Mouse (Mus musculus): ENCODE results near the gene Prpsap2. TPM values are rescaled to one million over a fixed set of nuclear protein-coding genes. Genes with fewer than 3 reads are reported as not detected.

Gene Prpsap2
- 55.6 TPM for polyA plus RNA-seq (2014; fragmentation: Illumina TruSeq; extraction: RNeasy Lipid Tissue Mini Kit (QIAGEN cat#74804); ENCODE audit: low read depth, low replicate concordance)

DNA sequence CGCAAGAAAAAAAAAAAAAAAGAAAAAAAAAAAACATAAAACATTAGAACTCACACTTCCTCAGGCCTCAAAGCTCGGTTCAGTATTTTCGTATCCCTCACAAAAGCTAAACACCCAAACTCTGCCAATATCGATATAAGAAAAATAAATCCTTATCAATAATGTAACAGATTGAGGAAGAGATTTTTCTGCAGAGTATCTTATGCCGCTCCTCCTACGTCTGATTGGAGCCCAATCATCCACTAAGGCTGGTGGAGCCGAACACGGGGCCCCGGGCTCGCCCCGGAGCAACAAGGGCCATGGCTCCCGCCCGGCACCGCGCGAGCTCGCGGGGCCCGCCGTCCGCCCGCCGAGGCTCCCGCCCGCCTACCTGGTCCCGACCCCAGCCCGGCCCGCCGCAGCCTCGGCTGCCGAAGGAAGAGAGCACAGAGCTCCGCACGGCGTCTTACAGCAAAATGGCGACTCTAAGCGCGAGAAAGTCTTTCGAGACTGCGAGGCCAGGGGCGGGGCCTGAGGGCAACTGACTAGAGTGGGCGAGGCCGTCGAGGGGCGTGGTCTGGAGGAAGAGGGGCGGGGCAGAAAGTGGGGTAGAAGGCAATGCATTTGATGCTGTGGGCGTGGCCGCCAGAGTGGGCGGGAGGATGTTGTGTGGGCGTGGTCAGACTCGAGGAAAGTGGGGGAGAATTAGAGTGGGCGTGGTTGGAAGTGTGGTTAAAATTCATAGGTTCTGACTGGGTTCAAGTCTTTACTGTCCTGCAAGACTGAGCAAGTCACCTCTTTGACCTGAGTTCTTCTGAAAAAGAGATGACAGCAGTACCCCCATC, at the start of gene Prpsap2:
Gene Prpsap2 (minus strand): TSS at position 505 of the 824 bp plus-strand sequence.

DNA sequence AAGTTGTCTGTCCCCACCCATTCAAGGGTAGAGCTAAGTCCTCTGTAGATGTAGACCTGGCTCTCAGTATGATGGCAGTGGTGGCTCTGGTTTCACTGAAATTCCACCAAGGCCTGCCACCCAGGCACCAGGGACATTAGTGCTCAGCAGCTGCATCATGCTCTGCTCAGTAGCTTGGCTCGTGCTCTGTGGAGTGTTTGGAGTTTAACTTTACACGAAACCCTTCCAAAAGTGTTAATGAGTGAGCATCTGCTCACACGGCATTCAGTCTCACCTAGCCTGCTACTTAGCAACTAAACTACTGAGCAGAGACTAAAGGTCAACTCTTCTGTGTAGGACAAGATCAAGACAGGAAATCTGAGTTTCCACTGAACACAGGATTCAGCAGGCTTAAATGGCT, 41.3 kb downstream of the Prpsap2 start, which contains the start of gene Slc5a10:
Gene Slc5a10 (minus strand): TSS at position 191 of the 400 bp plus-strand sequence.

DNA sequence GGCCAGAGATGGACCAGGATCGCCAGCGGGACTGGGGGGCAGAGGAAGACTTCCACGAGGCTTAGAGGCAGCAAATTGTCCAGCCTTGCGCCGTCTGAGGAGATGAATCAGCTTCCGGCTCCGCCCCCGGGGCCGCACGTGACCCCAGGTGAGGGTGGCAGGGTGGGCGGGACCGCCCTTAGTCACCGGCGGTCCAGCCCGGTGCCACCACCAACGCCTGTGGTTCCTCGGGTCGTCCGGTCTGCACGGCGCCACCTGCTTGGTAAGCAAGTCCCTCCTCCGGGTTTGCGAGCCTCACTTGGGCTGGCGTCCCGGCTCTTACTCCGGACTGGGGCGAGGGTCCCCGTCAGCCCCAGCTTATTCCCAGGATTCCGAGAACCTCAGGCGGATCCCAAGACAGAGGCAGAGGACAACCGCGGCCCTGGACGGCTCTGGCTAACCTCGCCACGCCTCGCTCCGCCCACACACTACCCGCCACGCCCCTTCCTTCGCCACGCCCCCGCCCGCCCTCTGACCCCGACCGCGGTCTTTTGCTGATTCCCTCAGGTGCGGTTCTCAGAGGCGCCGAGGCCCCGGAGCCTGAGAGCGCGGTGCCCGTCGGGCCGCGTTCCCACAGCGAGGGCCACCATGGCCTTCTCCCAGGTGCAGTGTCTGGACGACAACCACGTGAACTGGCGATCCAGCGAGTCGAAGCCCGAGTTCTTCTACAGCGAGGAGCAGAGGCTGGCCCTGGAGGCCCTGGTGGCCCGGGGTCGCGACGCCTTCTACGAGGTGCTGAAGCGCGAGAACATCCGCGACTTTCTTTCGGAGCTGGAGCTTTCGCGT, 77.8 kb downstream of the Prpsap2 start, which contains the start of gene Fam83g:
Gene Fam83g (plus strand): TSS at position 185 of the 825 bp plus-strand sequence.

Other genes starting within 250 kb of the Prpsap2 start
- gene Epn2, start 182.4 kb downstream of the Prpsap2 start, polyA plus RNA-seq (2014; fragmentation: Illumina TruSeq; extraction: RNeasy Lipid Tissue Mini Kit (QIAGEN cat#74804); ENCODE audit: low read depth, low replicate concordance) = 14.9 TPM
- gene Grap, start 108.8 kb downstream of the Prpsap2 start, polyA plus RNA-seq (2014; fragmentation: Illumina TruSeq; extraction: RNeasy Lipid Tissue Mini Kit (QIAGEN cat#74804); ENCODE audit: low read depth, low replicate concordance) = 0.54 TPM
- 1.1 TPM for gene Fam83g, start 78.0 kb downstream of the Prpsap2 start, polyA plus RNA-seq (2014; fragmentation: Illumina TruSeq; extraction: RNeasy Lipid Tissue Mini Kit (QIAGEN cat#74804); ENCODE audit: low read depth, low replicate concordance)
- gene Slc5a10, start 41.3 kb downstream of the Prpsap2 start, polyA plus RNA-seq (2014; fragmentation: Illumina TruSeq; extraction: RNeasy Lipid Tissue Mini Kit (QIAGEN cat#74804); ENCODE audit: low read depth, low replicate concordance) = not detected
- 30.4 TPM for gene Ulk2, start 93.0 kb upstream of the Prpsap2 start, polyA plus RNA-seq (2014; fragmentation: Illumina TruSeq; extraction: RNeasy Lipid Tissue Mini Kit (QIAGEN cat#74804); ENCODE audit: low read depth, low replicate concordance)
- gene Akap10, start 168.2 kb upstream of the Prpsap2 start, polyA plus RNA-seq (2014; fragmentation: Illumina TruSeq; extraction: RNeasy Lipid Tissue Mini Kit (QIAGEN cat#74804); ENCODE audit: low read depth, low replicate concordance) = 41.2 TPM
- 23.3 TPM for gene Specc1, start 194.7 kb upstream of the Prpsap2 start, polyA plus RNA-seq (2014; fragmentation: Illumina TruSeq; extraction: RNeasy Lipid Tissue Mini Kit (QIAGEN cat#74804); ENCODE audit: low read depth, low replicate concordance)

Data from sigmoid colon, adult 10 weeks (tissue).